Mouse (Mus musculus): ENCODE measurements at regions not wholly inside any gene's neighbourhood (a gene's known extent, or its start where the extent isn't known, plus 50 kb on each side); places are given as distances from the start of the nearest gene placed in this dataset.

DNA sequence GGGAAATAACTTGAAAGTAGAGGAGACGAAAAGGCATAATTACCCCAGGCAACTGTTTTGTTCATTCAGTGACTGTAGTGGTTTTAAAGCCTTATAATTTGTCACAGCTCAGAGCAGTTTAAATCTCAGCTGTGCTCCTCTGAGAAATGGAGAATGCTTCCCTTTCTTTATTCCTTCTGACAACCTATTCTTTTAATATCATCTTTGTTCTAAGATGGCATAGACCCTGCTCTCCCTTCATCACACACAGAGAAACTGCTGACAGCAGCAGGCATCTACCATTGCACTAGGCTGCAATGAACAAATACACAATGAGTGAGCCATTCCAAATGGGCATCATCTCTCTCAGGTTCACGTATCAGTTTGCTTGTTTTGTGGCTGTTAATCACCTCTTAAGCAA, 50.5 kb upstream of the Gm11232 start:
- no peak for DNase-seq
